Mouse (Mus musculus) midbrain, embryonic 16.5 days (tissue): ENCODE results near the gene Barhl1. TPM values are rescaled to one million over a fixed set of nuclear protein-coding genes. Genes with fewer than 3 reads are reported as not detected.

ENCODE experiments used
- ATAC-seq: fragments of 200-750 bp; cut with Nextera tagmentation; 2 replicates; pipeline ENCODE4 v1.8.0; 2017; ENCODE audit warnings: moderate TSS enrichment
- H3K27ac ChIP-seq: fragments of 300-500 bp; sonication (generic); 2 replicates; pipeline ENCODE4 v1.5.1; 2014; ENCODE audit warnings: mild to moderate bottlenecking, low read length, mixed read lengths
- H3K27me3 ChIP-seq: fragments of 300-500 bp; sonication (generic); 2 replicates; pipeline ENCODE4 v1.6.1; 2014; ENCODE audit warnings: low read depth, low read length, mixed read lengths; ENCODE audit not compliant: control insufficient read depth, insufficient read depth
- H3K36me3 ChIP-seq: fragments of 300-500 bp; sonication (generic); 2 replicates; pipeline ENCODE4 v1.6.1; 2014; ENCODE audit warnings: mild to moderate bottlenecking, low read length, moderate library complexity, mixed read lengths; ENCODE audit not compliant: control insufficient read depth, insufficient read depth
- H3K4me1 ChIP-seq: fragments of 300-500 bp; sonication (generic); 2 replicates; pipeline ENCODE4 v1.6.1; 2014; ENCODE audit warnings: mild to moderate bottlenecking, low read length, mixed read lengths; ENCODE audit not compliant: control insufficient read depth, insufficient read depth
- H3K4me2 ChIP-seq: fragments of 300-500 bp; sonication (generic); 2 replicates; pipeline ENCODE4 v1.6.1; 2014; ENCODE audit warnings: mild to moderate bottlenecking, low read length, mixed read lengths
- H3K4me3 ChIP-seq: fragments of 300-500 bp; sonication (generic); 2 replicates; pipeline ENCODE4 v1.5.1; 2014; ENCODE audit warnings: low read depth, mild to moderate bottlenecking, low read length, moderate library complexity, mixed read lengths
- H3K9ac ChIP-seq: fragments of 300-500 bp; sonication (generic); 2 replicates; pipeline ENCODE4 v1.6.1; 2014; ENCODE audit warnings: low read depth, low read length, mixed read lengths
- H3K9me3 ChIP-seq: fragments of 300-500 bp; sonication (generic); replicated peaks from 2 replicates; pipeline ENCODE4 v1.6.1; 2014; ENCODE audit warnings: mild to moderate bottlenecking, low read length, mixed read lengths; ENCODE audit not compliant: control insufficient read depth, poor library complexity, severe bottlenecking
- WGBS: fragments of 180-500 bp; shearing (Covaris S2); extraction: QIAGEN DNeasy Blood & Tissue Kit; methylation state at CpG from one replicate; pipeline ENCODE4 v1.1.7; 2014; 5-methylcytosine and 5-hydroxymethylcytosine counted together
- polyA plus RNA-seq: library from polyadenylated mRNA; unstranded; fragments of >200 nt; fragmentation: Nextera tagmentation; extraction: Ambion mirVana; gene quantifications from 2 replicates; pipeline ENCODE4 v1.2.1, GENCODE M21; 2015

The Barhl1 gene
- 28.9 and 35.2 TPM in 2 replicates for polyA plus RNA-seq

DNA sequence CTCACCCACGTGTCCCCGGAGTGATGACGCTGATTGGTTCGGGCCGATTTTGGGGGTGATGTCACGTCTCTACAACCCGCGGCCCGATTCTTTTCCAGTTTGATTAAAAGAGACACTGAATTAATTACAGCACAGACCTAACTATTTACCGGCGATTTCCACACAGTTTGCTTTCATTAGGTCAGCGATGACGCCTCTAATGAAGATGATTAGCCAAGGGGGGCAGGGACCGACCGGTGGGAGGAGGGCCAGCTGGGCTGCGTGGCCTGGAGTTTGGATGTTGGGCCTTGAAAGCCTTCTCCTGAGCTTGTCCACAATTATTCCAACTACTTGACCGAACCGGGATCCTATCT lies at the start of gene Barhl1:
Barhl1 (minus strand) TSS at position 156 of the 353 bp plus-strand sequence.
- peaks cover 6% of the 10 kb centered on the region; the same call in 1 of the 2 replicates for H3K4me1 ChIP-seq
- 1% methylated on average over 18 of the region's 18 CpGs for WGBS
- ATAC-seq: no peak
- H3K27ac ChIP-seq: peak within 1 kb of the TSS; percentile 82
- H3K9ac ChIP-seq: peak within 1 kb of the TSS; percentile 66
- peaks cover 51% of the 10 kb centered on the region for H3K27me3 ChIP-seq
- peak within 1 kb of the TSS; percentile 41 for H3K4me3 ChIP-seq
- no peaks in the 10 kb centered on the region for H3K36me3 ChIP-seq
- H3K4me2 ChIP-seq: peak within 1 kb of the TSS; percentile 46
- no peaks in the 10 kb centered on the region for H3K9me3 ChIP-seq

DNA sequence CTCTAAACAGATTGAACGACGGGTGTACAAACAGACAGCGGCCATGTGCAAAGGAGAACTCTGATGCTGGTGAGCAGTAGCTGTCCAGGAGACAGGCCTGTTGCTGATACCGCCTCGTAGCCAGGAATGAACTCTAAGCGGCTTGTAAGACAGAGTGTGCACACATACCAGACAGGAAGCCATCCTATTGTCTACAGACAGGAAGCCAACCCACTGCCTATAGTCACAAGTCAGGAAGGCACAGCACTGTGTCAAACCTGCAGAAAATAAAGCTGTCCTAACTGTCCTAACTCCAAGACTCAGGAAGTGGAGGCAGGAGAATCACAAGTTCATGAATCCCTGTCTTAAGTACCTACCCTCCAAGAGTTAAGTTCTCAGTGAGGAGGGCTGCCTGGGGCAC lies 47.1 kb upstream of the Barhl1 start:
- Histone ChIP-seq H3K27me3 (no peaks in the 10 kb centered on the region), H3K9me3 (no peaks in the 10 kb centered on the region), H3K27ac (no peak overlapping the region), H3K4me3 (no peak overlapping the region), H3K4me2 (no peak overlapping the region), H3K4me1 (peaks cover 2% of the 10 kb centered on the region; the same call in 1 of the 2 replicates), H3K9ac (no peak overlapping the region), H3K36me3 (no peaks in the 10 kb centered on the region)
- no peak for ATAC-seq
- 92% methylated on average over 6 of the region's 6 CpGs for WGBS

DNA sequence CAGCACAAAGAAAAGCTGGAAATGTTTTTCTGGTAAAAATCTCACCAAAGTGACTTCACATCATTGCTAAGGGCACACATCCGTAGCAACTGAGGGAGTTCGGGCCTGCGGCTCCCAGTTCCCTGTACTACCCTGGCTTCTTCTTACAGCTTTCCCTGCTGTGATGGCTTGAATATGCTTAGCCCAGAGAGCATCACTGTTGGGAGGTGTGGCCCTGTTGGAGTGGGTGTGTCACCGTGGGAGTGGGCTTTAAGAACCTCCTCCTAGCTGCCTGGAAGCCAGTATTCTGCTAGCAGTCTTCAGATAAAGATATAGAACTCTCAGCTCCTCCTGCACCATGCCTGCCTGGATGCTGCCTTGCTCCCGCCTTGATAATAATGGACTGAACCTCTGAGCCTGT lies 45.2 kb upstream of the Barhl1 start:
- 66% methylated on average over 5 of the region's 5 CpGs for WGBS
- no peak for ATAC-seq

DNA sequence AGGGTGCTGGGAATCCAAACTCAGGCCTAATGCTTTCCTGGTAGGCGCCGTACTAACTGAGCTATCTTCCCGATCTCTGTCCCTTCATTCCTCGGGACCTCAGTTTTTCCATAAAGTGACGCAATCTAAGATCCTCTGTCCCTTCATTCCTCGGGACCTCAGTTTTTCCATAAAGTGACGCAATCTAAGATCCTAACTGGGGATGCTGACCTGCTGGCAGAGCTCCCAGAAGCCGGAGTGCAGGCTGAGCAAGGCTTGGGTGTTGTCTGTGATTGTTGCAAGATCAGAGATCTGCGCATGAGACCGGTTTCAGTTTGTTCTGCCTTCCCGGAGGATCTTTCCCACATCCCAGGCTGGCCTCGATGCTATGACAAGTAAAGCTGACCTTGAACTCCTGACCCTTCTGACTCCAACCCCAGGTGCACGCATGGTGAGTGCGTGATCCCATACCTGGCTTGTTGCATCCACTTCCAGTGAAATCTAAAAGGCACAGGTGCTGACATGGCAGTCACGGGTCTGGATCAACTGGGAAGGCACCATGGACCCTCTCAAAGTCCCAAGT lies 44.6 kb upstream of the Barhl1 start:
- no peak overlapping the region for H3K27ac ChIP-seq
- H3K4me2 ChIP-seq: no peak overlapping the region
- H3K9ac ChIP-seq: no peak overlapping the region
- ATAC-seq: no peak
- H3K27me3 ChIP-seq: no peaks in the 10 kb centered on the region
- 91% methylated on average over 15 of the region's 15 CpGs for WGBS
- no peak overlapping the region for H3K4me3 ChIP-seq
- no peaks in the 10 kb centered on the region for H3K36me3 ChIP-seq
- H3K4me1 ChIP-seq: peaks cover 2% of the 10 kb centered on the region; the same call in 1 of the 2 replicates
- H3K9me3 ChIP-seq: no peaks in the 10 kb centered on the region

More for the DNA sequence above, 45.2 kb upstream of the Barhl1 start:
- no peaks in the 10 kb centered on the region for H3K9me3 ChIP-seq
- H3K4me3 ChIP-seq: no peak overlapping the region
- no peak overlapping the region for H3K4me2 ChIP-seq
- no peak overlapping the region for H3K27ac ChIP-seq
- no peaks in the 10 kb centered on the region for H3K36me3 ChIP-seq
- H3K9ac ChIP-seq: no peak overlapping the region
- H3K27me3 ChIP-seq: no peaks in the 10 kb centered on the region
- peaks cover 2% of the 10 kb centered on the region; the same call in 1 of the 2 replicates for H3K4me1 ChIP-seq

DNA sequence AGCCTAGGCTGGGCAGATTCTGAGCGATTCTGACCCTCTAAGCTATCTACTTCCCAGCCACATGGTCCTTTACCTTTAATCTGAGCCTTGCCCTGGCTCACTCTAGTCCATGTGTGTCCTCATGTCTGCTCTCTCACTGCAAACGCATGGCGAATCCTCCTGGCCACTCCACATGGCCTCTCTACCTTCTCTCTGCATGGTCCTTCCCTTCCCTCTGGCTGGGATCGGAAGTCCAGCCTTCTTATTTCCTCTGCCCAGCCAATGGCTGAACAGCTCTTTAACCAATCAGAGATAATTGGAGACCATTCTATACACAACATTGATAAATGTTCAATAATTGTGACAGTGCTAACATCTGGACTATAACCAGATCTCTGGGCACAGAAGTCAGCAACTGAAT lies 40.4 kb upstream of the Barhl1 start:
- ATAC-seq: no peak
- H3K27me3 ChIP-seq: no peaks in the 10 kb centered on the region
- no peak overlapping the region for H3K4me2 ChIP-seq
- no peaks in the 10 kb centered on the region for H3K36me3 ChIP-seq
- no peak overlapping the region for H3K27ac ChIP-seq
- H3K4me3 ChIP-seq: no peak overlapping the region
- WGBS: 92% methylated on average over 4 of the region's 4 CpGs
- H3K9me3 ChIP-seq: no peaks in the 10 kb centered on the region
- no peaks in the 10 kb centered on the region for H3K4me1 ChIP-seq
- H3K9ac ChIP-seq: no peak overlapping the region

DNA sequence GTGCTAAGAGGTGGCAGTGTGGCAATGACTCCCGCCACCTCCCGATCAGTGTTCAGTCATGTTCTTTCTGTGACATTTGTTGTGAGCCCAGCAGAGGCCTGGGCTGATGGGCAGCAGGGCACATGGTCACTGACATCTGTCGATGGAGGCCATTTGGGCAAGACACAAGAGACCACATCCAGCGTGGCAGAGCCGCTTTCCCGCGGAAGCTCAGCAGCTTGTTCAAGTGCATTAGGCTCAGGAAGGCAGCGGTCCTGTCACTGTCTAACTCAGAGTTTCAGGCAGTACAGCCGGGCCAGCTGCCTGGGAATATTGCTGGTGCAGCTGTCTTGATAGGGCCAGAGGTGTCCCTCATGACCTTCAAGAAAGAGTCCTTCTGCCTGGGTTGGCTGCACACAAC lies 38.1 kb upstream of the Barhl1 start:
- no peak for ATAC-seq
- Histone ChIP-seq H3K4me3 (no peak overlapping the region), H3K27ac (no peak overlapping the region), H3K36me3 (no peaks in the 10 kb centered on the region), H3K4me1 (no peaks in the 10 kb centered on the region; the same call in 1 of the 2 replicates), H3K9ac (no peak overlapping the region), H3K27me3 (no peaks in the 10 kb centered on the region), H3K4me2 (no peak overlapping the region), H3K9me3 (no peaks in the 10 kb centered on the region)
- WGBS: 77% methylated on average over 9 of the region's 9 CpGs

DNA sequence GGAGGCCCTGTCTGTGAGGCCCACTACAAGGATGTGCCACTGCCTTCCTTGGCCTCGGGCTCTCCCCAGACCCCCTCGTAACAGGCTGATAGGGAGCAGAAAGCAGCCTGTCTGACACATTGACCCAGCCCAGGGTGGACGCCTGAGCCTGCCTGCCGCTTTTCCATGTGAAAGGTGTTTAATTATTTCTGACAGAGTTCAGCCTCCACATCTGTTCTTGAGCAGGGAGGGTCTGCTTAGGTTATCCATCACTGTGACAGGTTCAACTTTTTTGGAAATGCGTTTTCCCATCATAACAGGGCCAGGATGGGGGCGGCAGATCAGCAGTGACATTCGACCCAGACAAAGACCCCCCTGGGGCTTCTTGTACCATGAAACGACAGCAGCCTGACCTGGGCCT lies 36.5 kb upstream of the Barhl1 start:
- no peaks in the 10 kb centered on the region; the same call in 1 of the 2 replicates for H3K4me1 ChIP-seq
- H3K4me3 ChIP-seq: no peak overlapping the region
- no peak for ATAC-seq
- H3K9me3 ChIP-seq: no peaks in the 10 kb centered on the region
- no peak overlapping the region for H3K9ac ChIP-seq
- H3K27me3 ChIP-seq: no peaks in the 10 kb centered on the region
- 52% methylated on average over 8 of the region's 8 CpGs for WGBS
- no peaks in the 10 kb centered on the region for H3K36me3 ChIP-seq
- no peak overlapping the region for H3K4me2 ChIP-seq
- no peak overlapping the region for H3K27ac ChIP-seq

DNA sequence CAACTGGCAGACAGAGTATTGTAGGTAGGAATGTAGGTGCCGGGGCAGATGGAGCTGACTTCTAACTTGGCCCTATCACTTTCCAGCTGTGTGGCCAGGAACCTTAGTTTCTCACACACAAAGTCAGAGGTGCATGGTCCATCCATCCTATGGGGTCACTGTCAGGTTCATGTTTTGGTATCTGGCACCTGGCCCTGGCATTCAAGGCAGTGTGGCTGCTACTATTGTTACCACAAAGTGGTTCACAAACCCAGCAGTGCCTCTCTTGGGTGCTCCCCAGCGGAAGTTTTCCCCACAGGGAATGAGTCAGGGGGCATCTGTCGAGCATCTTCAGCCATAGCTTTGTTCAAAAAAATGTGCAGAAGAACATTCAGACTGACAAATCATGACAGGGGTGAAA lies 29.8 kb upstream of the Barhl1 start:
- Histone ChIP-seq H3K4me3 (no peak overlapping the region), H3K27ac (no peak overlapping the region), H3K36me3 (no peaks in the 10 kb centered on the region), H3K4me1 (peaks cover 20% of the 10 kb centered on the region), H3K9ac (no peak overlapping the region), H3K9me3 (no peaks in the 10 kb centered on the region), H3K4me2 (no peak overlapping the region), H3K27me3 (no peaks in the 10 kb centered on the region)
- 82% methylated on average over 3 of the region's 3 CpGs for WGBS
- no peak for ATAC-seq

DNA sequence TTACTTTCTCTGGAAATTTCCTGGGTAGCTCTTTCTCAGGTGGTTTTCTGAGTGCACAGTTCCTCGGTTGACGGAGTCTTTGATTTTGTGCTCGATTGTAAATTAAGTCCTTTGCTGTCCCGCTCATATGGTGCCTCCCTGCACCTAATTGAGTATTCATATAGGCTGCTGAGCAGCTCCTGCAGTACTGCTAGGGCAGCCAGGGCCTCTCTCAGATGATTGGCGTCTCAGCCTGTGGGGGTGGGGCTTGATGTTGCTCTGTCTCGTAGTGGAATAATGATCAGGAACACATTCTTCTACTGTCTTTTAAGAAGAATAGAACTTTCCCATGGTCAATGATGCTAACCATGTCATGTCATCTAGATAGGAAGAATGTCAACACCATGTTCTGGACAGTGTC lies 28.9 kb upstream of the Barhl1 start:
- Histone ChIP-seq H3K4me3 (no peak overlapping the region), H3K9me3 (no peaks in the 10 kb centered on the region), H3K4me2 (no peak overlapping the region), H3K4me1 (peaks cover 20% of the 10 kb centered on the region), H3K27ac (no peak overlapping the region; the same call in 1 of the 2 replicates), H3K36me3 (no peaks in the 10 kb centered on the region), H3K9ac (no peak overlapping the region), H3K27me3 (no peaks in the 10 kb centered on the region)
- ATAC-seq: peak; percentile 57; the same call in 1 of the 2 replicates
- 26% methylated on average over 6 of the region's 6 CpGs for WGBS
